Mouse (Mus musculus) thymus, postnatal 10 days (tissue): ENCODE results near the gene Prc1.
"Not testable (repeated sequence)": the region's sequence is repeated elsewhere in the genome, so short reads cannot be mapped to it uniquely, and the experiment has no call there.

Source experiments
- DNase-seq, 2 experiments: peaks; one replicate each; pipeline ENCODE4 v3.0.0; 2021; ENCODE audit warnings: low spot score in 2 of 2

Prc1 gene

DNA sequence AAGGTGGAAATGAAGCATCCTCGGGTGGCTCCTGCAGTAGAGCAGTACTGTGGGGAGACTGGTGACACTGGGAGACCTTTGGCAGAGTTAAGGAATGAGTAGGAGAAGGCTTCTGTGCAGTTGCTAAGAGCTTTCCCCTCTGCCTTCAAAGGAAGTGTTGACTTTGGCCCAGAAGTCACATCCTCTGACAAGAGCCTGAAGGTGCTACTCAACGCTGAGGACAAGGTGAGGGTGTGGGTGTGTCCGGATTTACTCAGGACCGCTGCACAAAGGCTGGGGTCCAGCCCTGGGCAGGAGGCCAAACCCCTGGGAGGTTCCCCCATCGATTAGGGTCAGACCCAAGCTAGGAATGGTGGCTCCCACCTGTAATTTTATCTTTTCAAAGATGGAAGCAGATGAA is 9.9 kb upstream of the Prc1 start:
- DNase-seq, result no peak

DNA sequence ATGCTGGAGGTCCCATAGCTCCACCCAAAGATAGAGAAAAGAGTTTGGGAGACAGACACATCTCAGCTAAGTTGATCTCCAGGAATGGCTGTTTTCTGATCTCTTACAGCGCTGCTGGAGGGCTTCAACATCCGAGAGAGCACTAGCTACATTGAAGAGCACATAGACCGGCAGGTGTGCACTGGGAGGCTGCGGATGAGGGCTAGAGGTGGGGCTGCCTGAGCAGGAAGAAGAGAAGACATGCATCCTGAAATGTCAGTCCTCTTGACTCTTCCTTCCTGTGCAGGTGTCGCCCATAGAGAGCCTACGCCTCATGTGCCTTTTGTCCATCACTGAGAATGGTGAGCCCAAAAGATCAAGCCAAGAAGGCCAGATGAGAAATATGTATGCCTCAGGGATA is 8.5 kb upstream of the Prc1 start:
- DNase-seq, result peak; percentile 37 to 46

DNA sequence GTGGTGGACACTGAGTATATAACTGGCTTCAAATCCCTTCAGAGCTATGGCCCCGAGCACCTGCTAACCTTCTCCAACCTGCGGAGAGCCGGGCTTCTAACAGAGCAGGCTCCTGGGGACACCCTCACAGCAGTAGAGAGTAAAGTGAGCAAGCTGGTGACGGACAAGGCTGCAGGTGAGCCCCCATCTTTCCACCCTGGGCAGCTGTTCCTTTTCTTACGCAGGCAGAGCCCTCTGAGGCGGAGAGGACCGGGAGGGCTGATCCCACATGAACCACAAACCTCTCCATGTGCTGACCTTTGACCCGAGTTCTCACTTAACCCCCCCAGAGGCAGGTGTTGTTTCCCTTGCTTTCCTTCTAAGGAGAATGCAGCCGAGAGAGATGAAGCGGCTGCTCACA is 6.5 kb upstream of the Prc1 start:
- no peak for DNase-seq

DNA sequence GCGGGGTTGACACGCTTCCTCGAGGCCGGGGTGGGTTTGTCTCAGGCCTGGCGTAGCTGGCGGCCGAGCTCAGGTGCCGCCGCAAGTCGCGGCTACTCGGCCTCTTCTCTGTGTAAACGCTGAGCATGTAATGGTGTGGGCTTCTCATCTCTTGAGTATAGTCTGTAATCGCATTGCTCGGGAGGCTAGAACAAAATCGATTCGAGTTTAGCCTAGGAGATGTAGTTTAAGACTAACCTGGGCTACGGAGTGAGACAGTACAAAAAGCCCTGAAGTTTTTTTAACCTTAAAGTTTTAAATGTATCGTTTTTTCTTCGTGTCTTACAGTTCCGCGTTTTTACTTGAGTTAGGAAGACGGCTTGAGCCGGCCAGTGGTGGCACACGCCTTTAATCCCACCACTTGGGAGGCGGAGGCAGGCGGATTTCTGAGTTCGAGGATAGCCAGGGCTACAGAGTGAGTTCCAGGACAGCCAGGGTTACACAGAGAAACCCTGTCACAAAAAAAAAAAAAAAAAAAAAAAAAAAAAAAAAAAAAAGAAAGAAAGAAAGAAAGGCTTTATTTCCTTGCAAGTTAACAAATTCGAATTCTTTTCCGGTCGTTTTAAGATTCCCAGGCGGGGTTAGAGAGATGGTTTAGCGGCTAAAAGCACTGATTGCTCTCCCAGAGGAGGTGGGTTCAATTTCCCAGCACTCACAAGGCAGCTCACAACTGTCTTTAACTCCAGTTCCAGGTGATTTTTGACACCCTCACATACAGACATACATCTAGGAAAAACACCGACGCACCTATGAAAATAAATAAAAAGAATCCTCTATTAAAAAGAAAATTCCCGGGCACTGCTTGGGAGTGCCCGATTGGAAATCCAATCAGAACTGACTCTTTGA is 756 bp downstream of the Prc1 start:
- DNase-seq, result no peak

DNA sequence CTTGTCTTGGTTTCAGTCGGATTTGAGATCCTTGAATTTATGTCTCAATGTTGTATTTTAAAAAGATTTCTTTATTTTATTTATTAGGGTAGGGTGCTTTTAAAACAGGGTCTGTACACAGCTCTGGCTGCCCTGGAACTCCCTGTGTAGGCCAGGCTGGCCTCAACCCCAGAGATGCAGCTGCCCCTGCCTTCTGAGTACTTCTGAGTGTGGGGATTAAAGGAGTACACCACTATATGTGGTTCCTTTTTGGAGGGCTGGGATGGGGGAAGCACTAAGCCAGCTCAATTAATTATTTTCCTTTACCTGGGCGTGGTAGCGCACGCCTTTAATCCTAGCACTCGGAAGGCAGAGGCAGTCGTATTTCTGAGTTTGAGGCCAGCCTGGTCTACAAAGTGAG is 2.2 kb downstream of the Prc1 start:
- no peak for DNase-seq

DNA sequence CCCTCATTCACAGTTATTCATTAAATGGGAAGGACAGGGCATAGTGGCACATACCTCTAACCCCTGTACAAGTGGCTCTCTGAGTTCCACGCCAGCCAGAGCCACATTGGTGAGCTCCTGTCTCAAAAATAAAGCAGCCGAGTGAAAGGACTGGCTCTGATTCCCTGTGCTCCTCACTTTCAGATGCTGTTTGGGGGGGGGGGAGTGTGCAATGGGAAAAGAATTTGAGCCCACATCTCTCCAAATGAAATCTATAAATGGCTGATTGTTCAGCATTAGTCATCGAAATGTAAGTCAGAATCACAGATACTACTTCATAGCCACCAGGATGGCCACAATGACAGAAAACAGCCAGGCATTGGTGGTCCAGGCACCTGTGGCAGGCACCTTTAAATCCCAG is 2.8 kb downstream of the Prc1 start:
- no peak for DNase-seq

DNA sequence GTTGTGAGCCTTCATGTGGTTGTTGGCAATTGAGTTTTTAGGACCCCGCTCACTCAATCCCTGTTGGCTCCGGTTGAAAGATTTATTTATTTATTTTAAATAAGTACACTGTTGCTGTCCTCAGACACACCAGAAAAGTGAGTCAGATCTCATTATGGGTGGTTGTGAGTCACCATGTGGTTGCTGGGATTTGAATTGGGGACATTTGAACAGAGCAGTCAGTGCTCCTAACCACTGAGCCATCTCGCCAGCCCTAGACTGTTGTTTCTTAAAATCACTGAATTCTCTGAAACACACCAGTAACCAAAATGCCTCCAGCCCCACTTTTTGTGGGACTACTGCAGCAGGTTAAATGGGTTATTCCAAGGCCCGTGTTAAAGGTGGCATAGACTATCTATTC is 4.5 kb downstream of the Prc1 start:
- no peak for DNase-seq

DNA sequence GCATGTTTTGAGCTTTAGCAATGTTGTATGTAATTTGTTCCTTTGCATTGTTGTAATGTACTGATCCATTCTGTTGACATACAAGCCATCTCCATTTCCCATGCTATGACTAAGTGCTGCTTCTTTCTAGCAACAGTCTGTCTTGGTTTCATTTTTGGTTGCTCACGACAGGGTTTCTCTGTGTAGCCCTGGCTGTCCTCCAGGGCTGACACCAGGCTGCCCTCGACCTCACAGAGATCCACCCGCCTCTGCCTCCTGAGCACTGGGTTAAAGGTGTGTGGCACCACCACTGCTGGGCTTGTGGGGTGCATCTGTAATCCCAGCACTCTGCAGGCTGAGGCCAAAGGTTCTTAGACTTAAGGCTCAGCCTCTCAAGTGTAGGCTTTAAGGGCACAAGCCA is 5.3 kb downstream of the Prc1 start:
- DNase-seq, result no peak

DNA sequence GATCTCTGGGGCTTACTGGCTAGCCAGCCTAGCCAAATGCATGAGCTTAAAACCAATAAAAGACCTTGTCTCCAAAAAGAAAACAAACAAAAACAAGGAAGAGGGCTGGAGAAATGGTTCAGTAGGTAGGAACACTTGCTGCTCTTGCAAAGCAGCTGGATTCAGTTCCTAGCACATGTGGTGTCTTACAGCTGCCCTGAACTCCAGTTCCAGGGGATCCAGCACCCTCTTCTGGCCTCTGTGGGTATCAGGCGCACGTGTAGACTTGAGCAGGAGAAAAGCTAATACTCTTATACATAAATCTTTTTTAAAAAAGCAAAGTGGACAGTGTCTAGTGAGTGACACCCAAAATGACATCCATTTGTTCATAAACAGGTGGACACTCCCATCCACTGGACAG is 7.3 kb downstream of the Prc1 start:
- no peak for DNase-seq

DNA sequence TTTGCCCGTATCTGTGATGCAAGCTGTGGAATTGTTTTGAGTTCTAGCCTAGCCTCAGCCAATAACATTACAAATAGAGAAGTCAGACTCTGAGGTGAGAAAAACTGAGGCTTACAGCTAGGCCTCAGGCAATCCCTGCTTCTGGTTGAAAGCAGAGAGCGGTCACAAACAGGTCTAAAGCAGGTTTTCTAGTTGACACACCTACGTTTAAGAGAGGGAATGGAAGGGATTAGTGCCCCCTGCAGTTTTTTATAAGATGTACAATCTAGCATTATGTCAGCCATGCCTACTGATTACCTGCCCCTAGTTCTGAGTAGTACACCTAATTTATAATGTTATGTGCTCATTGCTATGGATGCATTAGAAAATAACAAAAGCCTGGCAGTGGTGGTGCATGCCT is 13.5 kb downstream of the Prc1 start:
- no peak for DNase-seq

DNA sequence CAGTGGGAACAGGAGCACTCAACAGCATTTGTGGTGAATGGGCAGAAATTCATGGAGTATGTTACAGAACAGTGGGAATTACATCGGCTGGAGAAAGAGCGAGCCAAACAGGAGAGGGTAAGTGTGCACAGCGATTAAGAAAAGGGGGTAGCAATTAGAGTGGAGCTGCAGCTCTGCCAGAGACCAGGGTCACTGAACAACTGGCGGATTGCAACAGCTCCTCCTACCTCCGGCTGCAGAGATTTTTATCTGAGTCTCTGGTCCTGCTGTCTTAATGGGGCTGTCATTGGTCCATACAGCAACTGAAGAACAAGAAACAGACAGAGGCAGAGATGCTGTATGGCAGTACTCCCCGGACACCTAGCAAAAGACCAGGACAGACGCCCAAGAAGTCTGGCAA is 16.5 kb downstream of the Prc1 start:
- no peak for DNase-seq

DNA sequence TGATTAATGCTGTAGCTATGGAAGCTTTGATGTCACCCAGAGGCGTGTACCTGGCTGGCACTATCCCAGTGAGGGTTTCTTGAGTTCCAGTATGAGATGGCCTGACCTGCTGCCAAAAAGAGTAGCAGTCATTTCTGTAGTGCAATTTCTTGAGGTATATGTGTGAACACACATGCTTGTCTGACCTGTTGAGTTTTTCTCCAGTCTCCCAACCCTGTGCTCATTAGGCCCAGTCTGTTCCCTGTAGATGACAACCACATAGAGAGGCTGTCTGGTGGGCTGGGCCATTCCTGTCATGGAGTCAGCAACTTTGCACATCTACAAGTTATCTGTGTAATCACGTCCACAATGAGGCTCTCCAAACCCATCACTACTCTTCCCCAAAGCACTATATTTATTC is 21.5 kb downstream of the Prc1 start:
- no peak for DNase-seq

DNA sequence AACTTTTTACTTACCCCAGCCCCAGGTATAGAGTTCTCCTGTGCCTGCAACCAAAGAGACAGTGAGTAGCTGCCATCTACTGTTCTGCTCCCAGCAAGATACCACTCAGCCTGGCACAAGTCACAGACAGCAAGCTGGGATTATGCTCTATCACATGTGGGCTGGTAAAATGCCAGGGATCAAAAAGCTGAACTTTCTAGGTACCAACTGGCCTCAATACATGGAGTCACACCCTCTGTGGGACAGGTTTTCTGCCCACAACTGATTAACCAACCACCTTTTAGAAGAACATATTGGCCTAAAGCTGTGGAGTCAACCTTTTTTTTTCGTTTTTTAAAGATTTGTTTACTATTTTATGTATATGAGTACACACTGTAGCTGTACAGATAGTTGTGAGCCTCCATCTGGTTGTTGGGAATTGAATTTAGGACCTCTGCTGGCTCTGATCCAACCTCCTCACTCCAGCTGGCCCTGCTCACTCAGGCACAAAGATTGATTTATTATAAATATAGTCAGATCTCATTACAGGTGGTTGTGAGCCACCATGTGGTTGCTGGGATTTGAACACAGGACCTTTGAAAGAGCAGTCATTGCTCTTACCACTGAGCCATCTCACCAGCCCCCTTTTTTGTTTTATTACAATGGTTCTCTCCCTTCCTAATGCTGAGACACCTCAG is 23.3 kb downstream of the Prc1 start:
- DNase-seq, result no peak

DNA sequence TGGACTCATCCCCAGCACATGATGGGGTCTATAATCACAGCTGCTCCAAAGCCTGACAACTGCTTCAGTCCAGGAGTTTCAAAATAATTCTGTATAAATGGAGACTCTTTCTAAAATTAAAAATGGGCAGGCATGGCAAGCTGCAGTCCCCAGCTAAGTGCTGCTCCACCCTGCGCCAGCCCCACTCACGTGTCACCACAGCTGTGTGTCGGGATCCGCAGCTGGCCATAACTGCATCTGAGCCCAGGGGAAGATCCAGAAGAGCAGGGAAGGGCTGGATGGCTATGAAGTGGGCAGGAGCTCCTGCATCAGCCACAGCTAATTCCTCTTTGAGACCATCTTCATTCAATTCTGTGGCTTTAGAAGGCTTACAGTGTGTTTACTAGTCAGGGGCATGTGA is 24.4 kb downstream of the Prc1 start:
- no peak for DNase-seq

DNA sequence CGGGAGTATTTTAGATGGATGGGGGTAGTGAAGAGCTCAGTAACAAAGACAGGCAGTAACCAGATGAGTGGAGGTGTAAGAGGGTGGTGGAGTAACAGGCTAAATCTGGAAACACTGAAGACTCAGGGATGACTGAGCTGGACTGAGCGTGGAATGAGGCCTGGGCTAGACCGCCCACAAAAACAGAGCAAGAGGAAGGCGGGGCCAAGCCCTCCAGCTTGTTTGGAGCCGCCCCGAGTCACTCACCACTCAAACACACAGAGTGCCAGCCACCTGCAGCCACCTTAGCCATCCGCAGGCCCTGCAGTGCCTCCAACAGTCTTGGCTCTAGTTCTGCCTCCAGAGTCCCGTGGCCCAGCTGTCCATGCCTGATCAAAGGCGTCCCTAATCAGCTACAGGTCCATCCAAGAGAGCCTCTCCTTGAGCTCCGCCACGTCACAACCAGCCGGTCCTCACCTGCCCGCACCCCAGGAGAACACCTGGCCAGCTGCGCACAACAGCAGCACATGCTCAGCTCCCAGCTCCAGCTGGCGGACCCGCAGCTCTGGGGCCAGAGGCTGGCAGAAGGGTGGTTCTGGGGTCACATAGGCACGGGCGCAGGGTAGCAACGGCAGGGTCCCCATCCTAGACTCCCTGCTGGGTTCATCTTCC is 25.7 kb downstream of the Prc1 start:
- DNase-seq, result no peak

DNA sequence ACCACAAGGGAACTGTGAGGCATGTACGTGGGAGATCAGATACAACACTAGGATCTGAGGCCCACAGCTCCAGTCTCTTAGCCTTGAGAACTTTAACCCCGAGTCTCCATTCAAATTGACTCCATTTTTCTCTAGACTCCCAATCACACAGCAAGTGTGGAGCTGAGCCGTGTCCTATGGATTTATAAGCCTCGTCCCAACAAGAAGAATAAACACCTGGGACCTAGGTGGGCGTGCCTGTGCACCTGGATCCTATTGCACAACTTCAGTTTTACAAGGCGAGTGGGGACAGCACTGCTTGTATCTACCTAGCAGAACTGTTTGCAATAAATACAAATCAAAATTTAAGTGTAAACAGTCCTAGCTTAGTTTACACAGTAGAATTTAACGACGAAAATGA is 29.1 kb downstream of the Prc1 start:
- DNase-seq, result no peak

DNA sequence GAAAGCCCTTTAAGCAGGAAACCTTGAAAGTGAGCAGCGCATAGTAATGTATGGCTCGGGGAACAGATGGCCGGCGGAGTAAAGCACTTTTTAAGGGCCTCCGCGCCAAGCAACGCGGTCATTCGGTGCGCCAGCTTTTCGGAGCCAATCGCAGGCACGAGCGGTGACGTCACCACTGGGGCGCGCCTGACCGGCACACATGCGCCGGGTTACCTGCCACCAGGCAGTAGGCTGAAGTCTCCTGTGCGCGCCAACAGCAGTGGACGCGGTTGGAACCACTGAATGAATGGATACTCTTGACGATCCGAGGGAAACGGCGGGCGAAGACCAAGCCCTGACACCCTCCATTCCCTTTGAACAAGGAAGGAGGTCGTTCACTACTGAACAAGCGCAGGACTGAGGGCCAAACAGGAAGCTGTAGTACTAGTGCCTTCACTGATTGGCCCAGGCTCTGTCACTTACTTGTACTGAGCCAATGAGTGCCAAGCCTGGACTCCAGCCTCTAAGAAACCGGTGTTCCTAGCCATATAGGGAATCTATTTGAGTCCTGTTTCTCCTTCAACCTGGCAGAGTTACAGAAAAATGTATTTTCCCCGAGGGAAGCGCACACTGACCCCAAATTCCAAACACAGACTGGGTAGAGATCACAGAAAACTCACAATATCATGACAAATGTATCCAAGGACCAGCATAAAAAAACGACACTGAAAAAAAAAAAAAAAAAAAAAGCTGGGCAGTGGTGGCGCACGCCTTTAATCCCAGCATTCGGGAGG is 30.0 kb downstream of the Prc1 start, which contains the start of gene Rccd1:
TSS of gene Rccd1 (minus strand) at position 412 of the 773 bp plus-strand sequence.
- peak; percentile 85 to 88 for DNase-seq

DNA sequence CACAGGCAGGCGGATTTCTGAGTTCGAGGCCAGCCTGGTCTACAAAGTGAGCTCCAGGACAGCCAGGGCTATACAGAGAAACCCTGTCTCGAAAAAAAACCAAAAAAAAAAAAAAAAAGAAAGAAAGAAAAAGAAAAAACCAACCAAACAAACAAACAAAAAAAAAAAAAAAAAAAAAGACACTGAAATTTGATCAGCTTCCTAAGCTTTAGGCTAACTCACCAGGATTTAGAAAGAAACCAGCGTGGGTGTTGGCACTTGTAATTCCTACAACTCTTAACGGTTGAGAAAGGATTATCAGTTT is 30.5 kb downstream of the Prc1 start:
- not testable (repeated sequence) for DNase-seq

DNA sequence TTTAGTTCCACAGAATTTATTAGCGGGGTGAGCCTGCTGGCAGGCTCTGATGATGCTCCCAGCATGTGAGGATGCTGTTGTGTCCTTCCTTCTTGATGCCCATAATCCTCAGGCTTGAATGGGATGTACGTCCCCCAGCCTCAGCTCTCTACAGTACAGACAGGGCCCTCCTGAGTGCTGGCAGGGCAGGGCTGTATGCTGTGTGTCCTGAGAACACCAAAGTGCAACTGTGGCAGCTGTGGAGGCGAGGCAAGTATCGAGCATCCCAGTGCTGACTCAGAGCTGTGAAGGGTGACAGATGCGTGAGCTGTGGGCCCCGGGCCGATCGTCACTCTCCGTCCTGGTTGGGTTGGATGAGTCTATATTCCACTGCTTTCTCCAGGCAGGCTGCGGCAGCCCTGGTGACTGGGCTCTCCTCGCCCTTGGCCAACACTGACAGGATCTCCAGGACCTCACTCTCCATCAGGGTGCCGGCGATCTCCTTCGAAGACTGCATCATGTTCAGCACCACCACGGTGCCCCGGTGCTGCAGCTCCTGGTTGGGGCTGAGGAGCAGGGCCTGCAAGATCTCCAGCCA is 31.1 kb downstream of the Prc1 start:
- DNase-seq, result no peak

DNA sequence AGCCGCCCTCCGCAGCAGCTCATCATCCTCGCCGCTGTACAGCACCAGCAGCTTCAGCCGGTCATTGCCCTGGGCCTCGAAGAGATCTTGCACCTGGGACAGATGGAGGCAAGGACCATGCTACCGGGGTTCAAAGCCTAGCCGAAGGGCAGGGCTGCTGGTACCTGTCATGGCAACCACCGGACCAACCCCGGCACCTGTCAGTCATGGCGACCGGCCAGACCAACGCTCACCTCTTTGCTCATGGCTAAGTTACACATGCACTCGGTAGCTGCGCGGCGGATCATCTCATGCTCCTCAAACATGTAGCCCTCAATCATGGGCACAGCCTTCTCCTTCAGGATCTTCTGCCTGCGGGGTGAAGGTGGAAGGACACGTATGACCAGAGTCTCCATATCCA is 31.8 kb downstream of the Prc1 start:
- DNase-seq, result no peak

DNA sequence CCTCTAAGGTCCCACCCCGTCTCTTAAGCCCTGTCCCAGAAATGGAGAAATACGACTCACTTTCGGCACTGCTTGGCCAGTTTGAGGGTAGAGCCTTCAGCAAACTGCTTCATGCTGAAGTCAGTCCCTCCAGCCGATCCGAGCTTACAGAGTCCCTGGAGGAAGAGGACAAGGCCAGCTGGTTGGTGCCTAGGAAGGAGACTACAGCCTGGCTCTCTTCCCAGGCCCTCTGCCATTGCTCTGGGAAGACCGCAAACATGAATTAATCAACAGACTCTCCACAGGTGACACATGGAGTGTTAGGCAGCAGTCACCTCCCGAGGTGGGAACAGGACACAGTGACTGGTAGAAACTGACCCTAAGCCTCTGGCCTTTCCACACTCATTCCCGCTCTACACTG is 36.0 kb downstream of the Prc1 start:
- no peak for DNase-seq

DNA sequence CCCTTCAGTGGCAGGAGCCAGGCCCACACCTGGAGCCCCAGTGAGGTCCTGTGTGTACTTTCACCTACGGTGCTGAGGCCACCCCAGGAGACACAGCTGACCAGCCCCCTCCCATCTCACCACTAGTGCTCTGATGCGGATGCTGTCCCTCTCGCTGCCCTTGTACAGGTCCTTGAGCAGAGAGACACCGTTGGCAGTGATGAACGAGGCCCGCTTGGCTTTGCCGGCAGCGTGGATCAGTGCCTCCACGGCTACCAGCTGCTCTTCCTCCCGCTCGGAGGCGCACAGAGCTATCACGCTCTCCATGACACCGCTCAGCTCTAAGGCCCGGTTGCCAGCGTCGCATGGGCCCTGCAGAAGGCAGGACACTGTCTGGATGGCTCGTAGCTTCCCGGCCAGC is 37.2 kb downstream of the Prc1 start:
- DNase-seq, result no peak
